In genomic region chr1:161748685-161749084, GRCm38 (mm10) we compare ENCODE assay signal across 18 mouse cellular contexts. TPM values are rescaled to one million over a fixed set of nuclear protein-coding genes. Genes with fewer than 3 reads are reported as not detected.
DNase-seq lines count a peak whose midpoint lies in the region; ATAC-seq and TF ChIP-seq lines count a peak whose summit lies in the region.
"Had no signal": no experiment of that assay in that cellular context is flagged by ENCODE, and none has a peak within 500 bp of the region (broad histone marks: within the 10 kb centered on the region; RNA-seq: fewer than 3 reads in every experiment).

No protein-coding gene starts in this region.

- in situ Hi-C loops in CH12.LX (cut with MboI; ENCODE audit: low pct_ligation_motif_present, low pct_unique_long_range_greater_than_20kb, low sequenced_read_pairs) = loop anchor here (5.0 to 25.0 kb wide), 4 partner anchors 74 to 686 kb away; partner anchors contain the start of genes Cenpl and Dars2

- H3K36me3 ChIP-seq in intestine, embryonic 14.5 days (ENCODE audit: control insufficient read depth, insufficient read depth, low read length) = no peaks in the 10 kb centered on the region
- H3K36me3 ChIP-seq in intestine, postnatal 0 days (ENCODE audit: control insufficient read depth, insufficient read depth) = no peaks in the 10 kb centered on the region
- no peaks in the 10 kb centered on the region for H3K36me3 ChIP-seq in CH12.LX (replicated peaks in 1 of 2; ENCODE audit: control insufficient read depth in 1 of 2, insufficient read depth in 1 of 2, low read length in 1 of 2)
- H3K36me3 ChIP-seq in liver, embryonic 13.5 days = no peaks in the 10 kb centered on the region
- no peaks in the 10 kb centered on the region for H3K36me3 ChIP-seq in splenic B cell, adult 2 months (ENCODE audit: control insufficient read depth, insufficient read depth, low read length, poor library complexity, severe bottlenecking)
- H3K36me3 ChIP-seq: embryonic facial prominence, embryonic 13.5 days; forebrain, embryonic 10.5 days; heart, embryonic 10.5 days; hindbrain, embryonic 13.5 days had no signal

- no peaks in the 10 kb centered on the region for H3K79me2 ChIP-seq in CH12.LX (replicated peaks; ENCODE audit: control insufficient read depth, extremely low read depth, insufficient read depth, poor library complexity, severe bottlenecking)

- H3K27ac ChIP-seq in intestine, embryonic 14.5 days (ENCODE audit: low read depth) = no peak overlapping the region
- H3K27ac ChIP-seq in intestine, postnatal 0 days (ENCODE audit: low read depth, low read length) = no peak overlapping the region
- H3K27ac ChIP-seq in CH12.LX (ENCODE audit: insufficient read depth, low read depth) = no peak overlapping the region
- no peak overlapping the region for H3K27ac ChIP-seq in liver, embryonic 13.5 days
- H3K27ac ChIP-seq: embryonic facial prominence, embryonic 13.5 days; forebrain, embryonic 10.5 days; heart, embryonic 10.5 days; hindbrain, embryonic 13.5 days had no signal

- no peaks in the 10 kb centered on the region for H3K4me1 ChIP-seq in intestine, embryonic 14.5 days (replicated peaks; ENCODE audit: control insufficient read depth, insufficient read depth, low read length)
- no peaks in the 10 kb centered on the region for H3K4me1 ChIP-seq in intestine, postnatal 0 days (replicated peaks; ENCODE audit: control insufficient read depth, insufficient read depth, low read length)
- H3K4me1 ChIP-seq in CH12.LX (ENCODE audit: control insufficient read depth in 1 of 2, insufficient read depth in 2 of 2) = peaks cover 4 to 36% of the 10 kb centered on the region in 2 experiments
- H3K4me1 ChIP-seq in liver, embryonic 13.5 days (replicated peaks) = peaks cover 48% of the 10 kb centered on the region
- H3K4me1 ChIP-seq: hindbrain, embryonic 13.5 days had no signal

- DNase-seq in intestine, embryonic 14.5 days (ENCODE audit: low spot score) = peak; percentile 29
- peak; percentile 55 for DNase-seq in CH12.LX (ENCODE audit: extremely low read depth)
- DNase-seq in liver, embryonic 13.5 days = no peak
- DNase-seq in splenic B cell, adult 2 months (ENCODE audit: low read depth, low spot score) = peak; percentile 64
- DNase-seq in layer of hippocampus, postnatal 25 days (ENCODE audit: extremely low spot score in 1 of 2, low spot score in 1 of 2) = no peak
- DNase-seq: cerebellum, adult 9-11 months; gastrocnemius, postnatal 36 days had no signal

- 88% methylated on average over 6 of the region's 6 CpGs for WGBS in intestine, embryonic 14.5 days
- WGBS in intestine, postnatal 0 days = 81% methylated on average over 6 of the region's 6 CpGs
- WGBS in liver, embryonic 13.5 days (ENCODE audit: insufficient replicate concordance) = 88% methylated on average over 6 of the region's 6 CpGs

- no peak for TF ChIP-seq EP300 in CH12.LX (IDR thresholded peaks at IDR 0.05; ENCODE audit: low read length)

- no peaks in the 10 kb centered on the region for H3K27me3 ChIP-seq in intestine, embryonic 14.5 days (replicated peaks; ENCODE audit: control insufficient read depth, insufficient read depth, low read length)
- no peaks in the 10 kb centered on the region for H3K27me3 ChIP-seq in intestine, postnatal 0 days (replicated peaks; ENCODE audit: control insufficient read depth, insufficient read depth, low read length)
- no peaks in the 10 kb centered on the region for H3K27me3 ChIP-seq in CH12.LX (replicated peaks)
- H3K27me3 ChIP-seq in liver, embryonic 13.5 days = peaks cover 19% of the 10 kb centered on the region; the same call in 1 of the 2 replicates
- H3K27me3 ChIP-seq in splenic B cell, adult 2 months (ENCODE audit: control insufficient read depth, insufficient read depth, low read length, poor library complexity, severe bottlenecking) = no peaks in the 10 kb centered on the region
- H3K27me3 ChIP-seq: embryonic facial prominence, embryonic 13.5 days; hindbrain, embryonic 13.5 days had no signal

- H3K9ac ChIP-seq in intestine, embryonic 14.5 days (ENCODE audit: low read length) = no peak overlapping the region
- H3K9ac ChIP-seq in intestine, postnatal 0 days (ENCODE audit: low read depth, low read length) = no peak overlapping the region
- peak overlapping the region; percentile 39; the same call in 1 of the 2 replicates for H3K9ac ChIP-seq in CH12.LX (ENCODE audit: insufficient read depth, low read depth)
- H3K9ac ChIP-seq in liver, embryonic 13.5 days = no peak overlapping the region
- H3K9ac ChIP-seq: embryonic facial prominence, embryonic 13.5 days; hindbrain, embryonic 13.5 days had no signal

- no peak overlapping the region for H3K4me3 ChIP-seq in intestine, embryonic 14.5 days (ENCODE audit: low read depth, low read length)
- no peak overlapping the region for H3K4me3 ChIP-seq in intestine, postnatal 0 days (ENCODE audit: low read depth, low read length)
- H3K4me3 ChIP-seq in CH12.LX (replicated peaks in 1 of 3; ENCODE audit: low read depth in 2 of 3, low read length in 2 of 3, poor library complexity in 1 of 3) = peak overlapping the region in 1 of 3 experiments; percentile 14
- no peak overlapping the region for H3K4me3 ChIP-seq in liver, embryonic 13.5 days (replicated peaks)
- H3K4me3 ChIP-seq: embryonic facial prominence, embryonic 13.5 days; forebrain, embryonic 10.5 days; heart, embryonic 10.5 days; hindbrain, embryonic 13.5 days had no signal

- no peak for ATAC-seq in intestine, embryonic 14.5 days (replicated peaks; ENCODE audit: low FRiP score, low TSS enrichment, low read depth)
- no peak for ATAC-seq in intestine, postnatal 0 days
- no peak for ATAC-seq in liver, embryonic 13.5 days (ENCODE audit: low read depth)
- ATAC-seq: forebrain, embryonic 14.5 days had no signal

- no peaks in the 10 kb centered on the region for H3K9me3 ChIP-seq in intestine, embryonic 14.5 days (ENCODE audit: control insufficient read depth, low read length)
- H3K9me3 ChIP-seq in intestine, postnatal 0 days (ENCODE audit: control insufficient read depth) = no peaks in the 10 kb centered on the region
- H3K9me3 ChIP-seq in CH12.LX (replicated peaks; ENCODE audit: low read length) = no peaks in the 10 kb centered on the region
- H3K9me3 ChIP-seq in liver, embryonic 13.5 days (replicated peaks) = no peaks in the 10 kb centered on the region
- H3K9me3 ChIP-seq: embryonic facial prominence, embryonic 13.5 days; forebrain, embryonic 10.5 days; heart, embryonic 10.5 days; hindbrain, embryonic 13.5 days had no signal

- no peak for TF ChIP-seq POLR2A in CH12.LX (IDR thresholded peaks at IDR 0.05; ENCODE audit: low read depth, low read length)

- TF ChIP-seq CTCF in intestine, postnatal 0 days (IDR thresholded peaks at IDR 0.05; ENCODE audit: low read depth) = no peak
- TF ChIP-seq CTCF in CH12.LX (conservative IDR thresholded peaks at IDR 0.05 in 1 of 2, IDR thresholded peaks at IDR 0.05 in 1 of 2; ENCODE audit: low read depth in 2 of 2, low read length in 2 of 2) = no peak

- H3K4me2 ChIP-seq in intestine, embryonic 14.5 days (ENCODE audit: low read length) = no peak overlapping the region
- no peak overlapping the region for H3K4me2 ChIP-seq in intestine, postnatal 0 days (replicated peaks; ENCODE audit: low read depth)
- H3K4me2 ChIP-seq in CH12.LX (ENCODE audit: insufficient read depth, low read depth, poor library complexity, severe bottlenecking) = peak overlapping the region; percentile 95
- H3K4me2 ChIP-seq in liver, embryonic 13.5 days = peak overlapping the region; percentile 30; the same call in 1 of the 2 replicates
- H3K4me2 ChIP-seq: embryonic facial prominence, embryonic 13.5 days; hindbrain, embryonic 13.5 days had no signal

- TF ChIP-seq RAD21 in CH12.LX (IDR thresholded peaks at IDR 0.05; ENCODE audit: low read depth, low read length) = no peak

- dilution Hi-C loops in CH12.LX (cut with MboI; ENCODE audit: extremely low pct_ligation_motif_present, extremely low pct_unique_long_range_greater_than_20kb, low sequenced_read_pairs) = no loop called here

TF ChIP-seq in CH12.LX, 34 proteins besides CTCF, POLR2A, EP300 and RAD21 (continues in another document):
- TF ChIP-seq RCOR1 (conservative IDR thresholded peaks at IDR 0.05; ENCODE audit: low read depth, low read length) (no peak), MEF2A (IDR thresholded peaks at IDR 0.05; ENCODE audit: borderline replicate concordance, low read depth, low read length) (no peak), MAFK (IDR thresholded peaks at IDR 0.05; ENCODE audit: insufficient replicate concordance, low read length) (no peak), ELF1 (IDR thresholded peaks at IDR 0.05; ENCODE audit: low read depth, low read length) (no peak), KAT2A (IDR thresholded peaks at IDR 0.05; ENCODE audit: insufficient replicate concordance, low read length) (no peak), ETS1 (conservative IDR thresholded peaks at IDR 0.05; ENCODE audit: low read depth, low read length) (peak; percentile 51; the same call in 1 of the 2 replicates), TCF12 (IDR thresholded peaks at IDR 0.05; ENCODE audit: low read depth, low read length) (no peak), POLR2AphosphoS2 (IDR thresholded peaks at IDR 0.05; ENCODE audit: low read depth, low read length) (no peak), GABPA (IDR thresholded peaks at IDR 0.05; ENCODE audit: insufficient replicate concordance, low read depth, low read length) (no peak), MAX (IDR thresholded peaks at IDR 0.05; ENCODE audit: low read length) (peak; percentile 51), ZMIZ1 (IDR thresholded peaks at IDR 0.05; ENCODE audit: low read depth, low read length) (no peak), NELFE (IDR thresholded peaks at IDR 0.05; ENCODE audit: low read depth, low read length) (no peak), NRF1 (IDR thresholded peaks at IDR 0.05; ENCODE audit: low read depth, low read length) (no peak), ZC3H11A (IDR thresholded peaks at IDR 0.05; ENCODE audit: low read depth, low read length) (no peak), TBP (conservative IDR thresholded peaks at IDR 0.05; ENCODE audit: low read depth, low read length) (0 out of 2 replicates have a peak, but pooled peaks have one; percentile 49), HCFC1 (IDR thresholded peaks at IDR 0.05; ENCODE audit: low read depth, low read length) (no peak), BHLHE40 (IDR thresholded peaks at IDR 0.05; ENCODE audit: low read depth, low read length) (peak; percentile 74), CHD1 (IDR thresholded peaks at IDR 0.05; ENCODE audit: low read depth, low read length) (no peak), USF1 (IDR thresholded peaks at IDR 0.05; ENCODE audit: low read depth, low read length) (no peak), CHD2 (IDR thresholded peaks at IDR 0.05; ENCODE audit: low read length) (no peak)

RNA-seq across cellular contexts. Expression of gene Fasl, which starts 39.6 kb away (rescaled TPM):
- not detected in 2 replicates for polyA plus RNA-seq in intestine, embryonic 14.5 days (2014; fragmentation: Nextera tagmentation; extraction: Ambion mirVana)
- polyA plus RNA-seq in intestine, postnatal 0 days (2015; fragmentation: Nextera tagmentation; extraction: Ambion mirVana) = not detected in 2 replicates
- total RNA-seq in CH12.LX (2012; rRNA removed) (0.08 TPM in 2 replicates), CH12.LX (2014; rRNA removed) (0.32 and 0.35 TPM in 2 replicates)
- polyA plus RNA-seq in CH12.LX (2012; ENCODE audit: insufficient read length, low read depth) = not detected in 2 replicates
- polyA plus RNA-seq in liver, embryonic 13.5 days (2015; fragmentation: Nextera tagmentation; extraction: Ambion mirVana) = not detected in 2 replicates
- under 1 TPM; 0.12 to 0.19 TPM for total RNA-seq in layer of hippocampus, postnatal 25 days (2021)
- total RNA-seq: adrenal gland, postnatal 10 days; adrenal gland, postnatal 4 days; gastrocnemius, adult 8-10 months; gastrocnemius, postnatal 36 days; heart, postnatal 10 days had no signal
- polyA plus RNA-seq: embryonic facial prominence, embryonic 13.5 days; forebrain, embryonic 10.5 days; heart, embryonic 10.5 days; heart, embryonic 14.5 days had no signal

Comparison
In these comparisons a context has a peak if more than half of its experiments do, and no peak if none do; other contexts are left out.
1. DNase-seq: peak in intestine, embryonic 14.5 days (single experiment), CH12.LX (single experiment) and splenic B cell, adult 2 months (single experiment); none in liver, embryonic 13.5 days (single experiment) and layer of hippocampus, postnatal 25 days (0 of 2).
2. H3K4me2 ChIP-seq: peak in CH12.LX (single experiment) and liver, embryonic 13.5 days (single experiment); none in intestine, embryonic 14.5 days (single experiment) and intestine, postnatal 0 days (single experiment).